Mouse (Mus musculus): ENCODE measurements at regions not wholly inside any gene's neighbourhood (a gene's known extent, or its start where the extent isn't known, plus 50 kb on each side); places are given as distances from the start of the nearest gene placed in this dataset.
"Not testable (repeated sequence)": the region's sequence is repeated elsewhere in the genome, so short reads cannot be mapped to it uniquely, and the experiment has no call there.

GRCm38 (mm10) chr14:15924676-15925075, 324.4 kb upstream of the Ngly1 start:
- not testable (repeated sequence) for TF ChIP-seq GATA1 (IDR thresholded peaks at IDR 0.05; ENCODE audit: borderline replicate concordance, low read length); FLI1 (IDR thresholded peaks at IDR 0.05; ENCODE audit: low read length)
